Mouse (Mus musculus) retina, embryonic 14.5 days (tissue): ENCODE measurements around the gene P4ha1.

Source experiments
- DNase-seq: peaks from one replicate; pipeline ENCODE4 v3.0.0-alpha.2; 2015; ENCODE audit warnings: low spot score

The P4ha1 gene

GRCm38 (mm10) chr10:59323488-59324161 is 529 bp downstream of the P4ha1 start:
- DNase-seq: peak; percentile 73

- DNase-seq: peak; percentile 42
Observed at GRCm38 (mm10) chr10:59324311-59325165, 1.4 kb downstream of the P4ha1 start.

GRCm38 (mm10) chr10:59326612-59327315 is 3.7 kb downstream of the P4ha1 start:
- no peak for DNase-seq

GRCm38 (mm10) chr10:59327316-59327710 is 4.2 kb downstream of the P4ha1 start:
- DNase-seq: no peak

GRCm38 (mm10) chr10:59331546-59332256 is 8.6 kb downstream of the P4ha1 start:
- no peak for DNase-seq

- no peak for DNase-seq
Observed at GRCm38 (mm10) chr10:59333400-59333799, 10.3 kb downstream of the P4ha1 start.

- no peak for DNase-seq
Observed at GRCm38 (mm10) chr10:59334899-59335798, 12.1 kb downstream of the P4ha1 start.

GRCm38 (mm10) chr10:59336124-59336523 is 13.0 kb downstream of the P4ha1 start:
- DNase-seq: no peak

- no peak for DNase-seq
Observed at GRCm38 (mm10) chr10:59346560-59346959, 23.5 kb downstream of the P4ha1 start.

GRCm38 (mm10) chr10:59348200-59348599 is 25.1 kb downstream of the P4ha1 start:
- no peak for DNase-seq

GRCm38 (mm10) chr10:59349536-59349935 is 26.4 kb downstream of the P4ha1 start:
- no peak for DNase-seq

GRCm38 (mm10) chr10:59353065-59353464 is 30.0 kb downstream of the P4ha1 start:
- DNase-seq: no peak

- no peak for DNase-seq
Observed at GRCm38 (mm10) chr10:59354120-59354519, 31.0 kb downstream of the P4ha1 start.

- DNase-seq: no peak
Observed at GRCm38 (mm10) chr10:59355020-59355419, 31.9 kb downstream of the P4ha1 start.

- peak; percentile 24 for DNase-seq
Observed at GRCm38 (mm10) chr10:59358744-59359143, 35.6 kb downstream of the P4ha1 start.

- no peak for DNase-seq
Observed at GRCm38 (mm10) chr10:59363208-59363607, 40.1 kb downstream of the P4ha1 start.

- no peak for DNase-seq
Observed at GRCm38 (mm10) chr10:59364551-59364950, 41.5 kb downstream of the P4ha1 start.

GRCm38 (mm10) chr10:59365804-59366589 is 42.9 kb downstream of the P4ha1 start:
- DNase-seq: no peak

GRCm38 (mm10) chr10:59366746-59367145 is 43.6 kb downstream of the P4ha1 start:
- no peak for DNase-seq

- DNase-seq: no peak
Observed at GRCm38 (mm10) chr10:59367206-59367605, 44.1 kb downstream of the P4ha1 start.
